Mouse (Mus musculus): ENCODE measurements around the gene Serinc5.

Serinc5 gene

GRCm38 (mm10) chr13:92703241-92704027 lies 92.5 kb downstream of the Serinc5 start:
- in situ Hi-C loops (cut with MboI, MseI), result no loop called here

GRCm38 (mm10) chr13:92704189-92704588 lies 93.3 kb downstream of the Serinc5 start:
- in situ Hi-C loops (cut with MboI, MseI), result no loop called here

- in situ Hi-C loops (cut with MboI, MseI), result no loop called here
Observed at GRCm38 (mm10) chr13:92705016-92705535, 94.2 kb downstream of the Serinc5 start.

- in situ Hi-C loops (cut with MboI, MseI), result no loop called here
Observed at GRCm38 (mm10) chr13:92706342-92707061, 95.6 kb downstream of the Serinc5 start.

- in situ Hi-C loops (cut with MboI, MseI), result no loop called here
Observed at GRCm38 (mm10) chr13:92707941-92708340, 97.0 kb downstream of the Serinc5 start.

- in situ Hi-C loops (cut with MboI, MseI), result no loop called here
Observed at GRCm38 (mm10) chr13:92708466-92708865, 97.6 kb downstream of the Serinc5 start.

- in situ Hi-C loops (cut with MboI, MseI), result no loop called here
Observed at GRCm38 (mm10) chr13:92709535-92709934, 98.6 kb downstream of the Serinc5 start.

- in situ Hi-C loops (cut with MboI, MseI), result no loop called here
Observed at GRCm38 (mm10) chr13:92710361-92710760, 99.5 kb downstream of the Serinc5 start.

GRCm38 (mm10) chr13:92711821-92712220 lies 100.9 kb downstream of the Serinc5 start:
- in situ Hi-C loops (cut with MboI, MseI), result no loop called here

- in situ Hi-C loops (cut with MboI, MseI), result no loop called here
Observed at GRCm38 (mm10) chr13:92712619-92713018, 101.7 kb downstream of the Serinc5 start.

GRCm38 (mm10) chr13:92717851-92718665 lies 107.2 kb downstream of the Serinc5 start:
- in situ Hi-C loops (cut with MboI, MseI), result no loop called here

- in situ Hi-C loops (cut with MboI, MseI), result no loop called here
Observed at GRCm38 (mm10) chr13:92721006-92721405, 110.1 kb downstream of the Serinc5 start.

- in situ Hi-C loops (cut with MboI, MseI), result no loop called here
Observed at GRCm38 (mm10) chr13:92722389-92722788, 111.5 kb downstream of the Serinc5 start.

- in situ Hi-C loops (cut with MboI, MseI), result no loop called here
Observed at GRCm38 (mm10) chr13:92729811-92730210, 118.9 kb downstream of the Serinc5 start.

GRCm38 (mm10) chr13:92731811-92732210 lies 120.9 kb downstream of the Serinc5 start:
- in situ Hi-C loops (cut with MboI, MseI), result no loop called here

GRCm38 (mm10) chr13:92732836-92733235 lies 121.9 kb downstream of the Serinc5 start:
- in situ Hi-C loops (cut with MboI, MseI), result no loop called here

GRCm38 (mm10) chr13:92733252-92733651 lies 122.4 kb downstream of the Serinc5 start:
- in situ Hi-C loops (cut with MboI, MseI), result no loop called here

GRCm38 (mm10) chr13:92733741-92734140 lies 122.8 kb downstream of the Serinc5 start:
- in situ Hi-C loops (cut with MboI, MseI), result no loop called here

- in situ Hi-C loops (cut with MboI, MseI), result loop anchor here (5.0 kb wide), 1 partner anchor 158 kb away; the partner anchor contains the start of gene Spz1
Observed at GRCm38 (mm10) chr13:92735693-92736092, 124.8 kb downstream of the Serinc5 start.

- in situ Hi-C loops (cut with MboI, MseI), result loop anchor here (5.0 kb wide), 1 partner anchor 159 kb away; the partner anchor contains the start of gene Spz1
Observed at GRCm38 (mm10) chr13:92736516-92737300, 125.8 kb downstream of the Serinc5 start.

- in situ Hi-C loops (cut with MboI, MseI), result loop anchor here (5.0 kb wide), 1 partner anchor 162 kb away; the partner anchor contains the start of gene Spz1
Observed at GRCm38 (mm10) chr13:92738821-92739220, 127.9 kb downstream of the Serinc5 start.
